Mouse (Mus musculus) midbrain, embryonic 15.5 days (tissue): ENCODE measurements around the gene Setd1a. TPM values are rescaled to one million over a fixed set of nuclear protein-coding genes. Genes with fewer than 3 reads are reported as not detected.
"Not testable (repeated sequence)": the region's sequence is repeated elsewhere in the genome, so short reads cannot be mapped to it uniquely, and the experiment has no call there.

Source experiments
- ATAC-seq: fragments of 200-750 bp; cut with Nextera tagmentation; replicated peaks from 2 replicates; pipeline ENCODE4 v1.8.0; 2017; ENCODE audit warnings: moderate TSS enrichment
- H3K27ac ChIP-seq: fragments of 300-500 bp; sonication (generic); 2 replicates; pipeline ENCODE4 v1.5.1; 2015; ENCODE audit warnings: mild to moderate bottlenecking, inconsistent platforms
- H3K27me3 ChIP-seq: fragments of 300-500 bp; sonication (generic); replicated peaks from 2 replicates; pipeline ENCODE4 v1.6.1; 2015; ENCODE audit warnings: inconsistent platforms
- H3K36me3 ChIP-seq: fragments of 300-500 bp; sonication (generic); replicated peaks from 2 replicates; pipeline ENCODE4 v1.6.1; 2015; ENCODE audit warnings: inconsistent platforms
- H3K4me1 ChIP-seq: fragments of 300-500 bp; sonication (generic); 2 replicates; pipeline ENCODE4 v1.6.1; 2015; ENCODE audit warnings: inconsistent platforms
- H3K4me2 ChIP-seq: fragments of 300-500 bp; sonication (generic); 2 replicates; pipeline ENCODE4 v1.6.1; 2015; ENCODE audit warnings: inconsistent platforms, mild to moderate bottlenecking, moderate library complexity
- H3K4me3 ChIP-seq: fragments of 300-500 bp; sonication (generic); 2 replicates; pipeline ENCODE4 v1.5.1; 2015; ENCODE audit warnings: mild to moderate bottlenecking, inconsistent platforms
- H3K9ac ChIP-seq: fragments of 300-500 bp; sonication (generic); 2 replicates; pipeline ENCODE4 v1.6.1; 2015; ENCODE audit warnings: mild to moderate bottlenecking, inconsistent platforms
- H3K9me3 ChIP-seq: fragments of 300-500 bp; sonication (generic); 2 replicates; pipeline ENCODE4 v1.6.1; 2016; ENCODE audit warnings: inconsistent platforms
- WGBS: fragments of 180-500 bp; shearing (Covaris S2); methylation state at CpG from one replicate; pipeline ENCODE4 v1.1.7; 2015; ENCODE audit warnings: mixed read lengths; 5-methylcytosine and 5-hydroxymethylcytosine counted together
- polyA plus RNA-seq: library from polyadenylated mRNA; unstranded; fragments of >200 nt; fragmentation: Nextera tagmentation; extraction: Ambion mirVana; gene quantifications from 2 replicates; pipeline ENCODE4 v1.2.1, GENCODE M21; 2015

Setd1a gene
- polyA plus RNA-seq, 1 experiment from 2014 or later, result 21.6 TPM

DNA sequence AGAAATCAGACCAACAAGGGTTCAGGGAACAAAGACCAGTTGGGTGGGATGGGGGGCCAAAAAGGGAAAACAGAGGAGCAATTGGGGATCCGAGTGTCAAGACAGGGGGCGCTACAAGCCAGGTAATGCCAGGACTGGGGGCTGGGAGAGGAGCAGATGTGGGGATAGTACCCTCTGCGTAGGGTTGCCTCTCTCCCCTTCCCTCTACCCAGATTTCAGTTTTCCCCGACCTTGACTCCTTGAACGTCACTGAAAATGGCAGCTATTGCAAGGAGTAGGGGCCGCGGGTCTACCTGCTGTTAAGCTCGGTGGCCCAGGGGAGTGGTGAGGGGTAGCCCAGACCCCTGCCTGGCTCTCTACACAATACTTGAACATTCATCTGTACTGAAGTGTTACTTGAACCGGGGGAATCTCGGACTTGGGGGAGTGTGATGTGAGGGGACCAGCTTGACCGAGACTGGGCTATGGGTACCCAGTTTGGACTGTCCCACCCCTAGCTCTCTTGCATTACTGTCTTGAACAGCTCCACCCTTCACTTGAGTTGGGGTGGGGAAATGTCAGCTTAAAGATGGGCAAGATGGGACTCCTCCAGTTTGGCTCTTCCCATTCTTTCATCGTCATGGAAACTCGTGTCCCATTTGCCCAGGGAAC lies 8.0 kb upstream of the Setd1a start:
- WGBS, result 43% methylated on average over 13 of the region's 13 CpGs
- H3K4me1 ChIP-seq, result peaks cover 29% of the 10 kb centered on the region
- no peaks in the 10 kb centered on the region for H3K9me3 ChIP-seq
- H3K4me3 ChIP-seq, result peak overlapping the region; percentile 39; the same call in 1 of the 2 replicates
- H3K4me2 ChIP-seq, result peak overlapping the region; percentile 68; the same call in 1 of the 2 replicates
- no peaks in the 10 kb centered on the region for H3K27me3 ChIP-seq
- ATAC-seq, result no peak; the same call in 1 of the 2 replicates
- H3K27ac ChIP-seq, result peak overlapping the region; percentile 27; the same call in 1 of the 2 replicates
- H3K9ac ChIP-seq, result no peak overlapping the region
- H3K36me3 ChIP-seq, result peaks cover 44% of the 10 kb centered on the region

DNA sequence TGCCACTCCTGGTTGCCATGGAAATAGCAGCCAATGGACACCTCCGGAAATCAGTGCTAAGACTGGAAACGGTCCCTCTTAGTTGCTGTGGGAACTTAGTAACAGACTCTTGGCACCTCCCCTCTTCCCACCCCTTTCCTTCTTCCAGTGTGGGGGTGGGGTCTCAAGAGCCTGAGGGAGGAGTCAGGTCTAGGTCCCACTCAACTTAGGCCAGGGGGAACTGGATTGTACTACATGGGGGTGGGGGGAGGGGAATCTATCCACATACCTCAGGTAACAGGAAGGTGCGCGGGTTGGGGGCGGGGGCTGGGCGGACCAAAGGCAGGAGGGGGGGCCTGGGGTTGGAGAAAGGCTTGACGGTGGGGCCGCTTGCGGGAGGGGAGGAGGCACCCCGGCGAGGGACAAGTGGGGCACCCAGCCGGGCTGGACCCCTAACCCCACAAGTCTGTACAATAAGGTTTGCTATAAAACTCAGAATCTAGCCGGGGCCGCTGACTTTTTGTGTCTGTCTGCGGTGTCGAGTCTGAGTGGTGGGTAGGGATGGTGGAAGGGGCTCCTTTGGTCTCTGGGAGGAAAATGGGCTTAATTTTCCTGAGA lies 7.4 kb upstream of the Setd1a start:
- H3K27ac ChIP-seq, result peak overlapping the region; percentile 57
- WGBS, result 3% methylated on average over 16 of the region's 16 CpGs
- no peaks in the 10 kb centered on the region for H3K9me3 ChIP-seq
- H3K4me3 ChIP-seq, result peak overlapping the region; percentile 39
- ATAC-seq, result peak; percentile 88
- H3K27me3 ChIP-seq, result no peaks in the 10 kb centered on the region
- H3K4me1 ChIP-seq, result peaks cover 29% of the 10 kb centered on the region
- H3K9ac ChIP-seq, result no peak overlapping the region
- peak overlapping the region; percentile 68 for H3K4me2 ChIP-seq
- peaks cover 38% of the 10 kb centered on the region for H3K36me3 ChIP-seq

DNA sequence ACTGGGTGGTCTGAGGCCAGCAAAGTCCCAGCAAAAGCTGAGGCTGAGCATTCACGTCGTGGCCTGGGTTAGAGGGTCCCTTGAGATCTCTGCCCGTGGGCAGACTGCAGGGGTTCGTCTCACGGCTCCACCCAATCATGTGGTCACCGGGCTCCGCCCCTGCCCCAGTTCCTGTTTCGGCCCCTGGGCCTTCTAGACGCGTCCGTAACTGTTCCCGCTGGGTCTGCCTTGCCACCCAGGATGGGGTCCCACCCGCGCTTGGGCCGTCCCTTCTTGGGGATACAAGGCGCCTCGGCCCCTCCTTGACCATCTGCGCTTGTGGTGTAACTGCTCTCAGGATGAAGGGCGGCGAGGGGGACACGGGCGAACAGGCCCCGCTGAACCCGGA lies 6.8 kb upstream of the Setd1a start, which contains the start of gene Orai3:
TSS of gene Orai3 (plus strand) at position 165 of the 388 bp plus-strand sequence.
- peaks cover 29% of the 10 kb centered on the region for H3K4me1 ChIP-seq
- ATAC-seq, result peak; percentile 51
- H3K4me3 ChIP-seq, result peak within 1 kb of the TSS; percentile 39
- H3K9me3 ChIP-seq, result no peaks in the 10 kb centered on the region
- peak within 1 kb of the TSS; percentile 44 for H3K9ac ChIP-seq
- H3K4me2 ChIP-seq, result peak within 1 kb of the TSS; percentile 68
- under 1% methylated on average over 23 of the region's 24 CpGs for WGBS
- peaks cover 32% of the 10 kb centered on the region for H3K36me3 ChIP-seq
- H3K27me3 ChIP-seq, result no peaks in the 10 kb centered on the region
- H3K27ac ChIP-seq, result peak within 1 kb of the TSS; percentile 57

DNA sequence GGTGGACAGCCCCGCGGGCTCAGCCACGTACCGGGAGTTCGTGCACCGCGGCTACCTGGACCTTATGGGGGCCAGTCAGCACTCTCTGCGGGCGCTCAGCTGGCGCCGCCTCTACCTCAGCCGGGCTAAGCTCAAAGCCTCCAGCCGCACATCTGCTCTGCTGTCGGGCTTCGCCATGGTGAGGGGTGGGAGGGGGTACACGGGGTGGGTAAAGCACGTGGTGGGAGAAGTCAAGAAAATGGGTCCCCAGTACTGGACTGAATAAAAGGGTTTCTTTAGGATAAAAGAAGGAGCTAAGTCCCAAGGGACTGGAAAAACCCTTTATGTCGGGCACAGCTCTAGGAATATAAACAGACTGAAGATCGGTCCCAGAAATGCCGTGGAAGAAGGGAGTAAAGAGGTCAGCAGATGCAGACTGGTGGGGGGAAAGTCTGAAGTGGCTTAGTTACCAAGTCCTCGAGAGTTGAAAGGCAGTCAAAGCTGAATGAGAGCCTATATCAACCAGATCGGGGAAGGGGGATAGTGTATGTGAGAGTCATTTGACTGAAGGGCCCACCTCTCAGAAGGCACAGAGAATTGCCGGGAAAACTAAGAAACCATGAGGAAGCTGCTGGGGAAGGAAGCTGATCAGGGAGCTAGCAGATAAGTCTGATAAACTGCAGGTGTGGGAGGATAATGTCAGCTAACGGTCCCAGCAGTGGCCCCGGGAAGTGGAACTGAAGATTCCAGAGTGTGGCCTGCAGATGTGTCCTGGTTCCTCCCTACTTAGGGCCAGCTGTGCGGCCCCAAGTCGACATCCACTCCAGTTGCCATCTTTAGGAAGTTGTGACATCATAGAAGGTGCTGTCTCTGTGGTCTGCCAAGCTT lies 6.2 kb upstream of the Setd1a start:
- Histone ChIP-seq H3K27ac (peak overlapping the region; percentile 57), H3K4me2 (peak overlapping the region; percentile 68), H3K9me3 (no peaks in the 10 kb centered on the region), H3K9ac (peak overlapping the region; percentile 44), H3K4me1 (peaks cover 29% of the 10 kb centered on the region), H3K27me3 (no peaks in the 10 kb centered on the region), H3K36me3 (peaks cover 26% of the 10 kb centered on the region), H3K4me3 (peak overlapping the region; percentile 39)
- 6% methylated on average over 27 of the region's 27 CpGs for WGBS
- ATAC-seq, result peak; percentile 30

DNA sequence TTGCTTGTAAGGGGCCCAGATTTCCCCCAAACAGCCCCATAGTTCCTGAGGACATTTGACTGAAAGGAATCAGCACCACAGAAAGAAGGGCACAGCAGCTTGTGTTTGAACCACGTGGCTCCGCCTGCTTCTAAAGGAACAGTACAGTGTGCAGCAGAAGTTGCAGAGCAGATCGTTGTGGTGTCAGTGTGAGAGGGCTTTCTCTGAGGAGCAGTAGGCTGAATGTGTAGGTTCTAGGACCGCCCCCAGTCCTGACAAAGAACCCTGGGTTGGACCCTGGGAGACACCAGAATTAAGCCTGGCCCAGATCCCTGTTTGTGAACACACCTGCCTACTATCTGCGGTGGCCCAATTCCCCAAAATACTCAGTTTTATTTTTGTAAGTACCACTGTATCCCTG lies 5.2 kb upstream of the Setd1a start:
- Histone ChIP-seq H3K9me3 (no peaks in the 10 kb centered on the region), H3K9ac (no peak overlapping the region), H3K27ac (no peak overlapping the region), H3K4me1 (peaks cover 32% of the 10 kb centered on the region), H3K4me3 (no peak overlapping the region), H3K4me2 (no peak overlapping the region), H3K36me3 (peaks cover 16% of the 10 kb centered on the region; the same call in 1 of the 2 replicates), H3K27me3 (no peaks in the 10 kb centered on the region)
- ATAC-seq, result no peak
- WGBS, result 75% methylated on average over 5 of the region's 5 CpGs

DNA sequence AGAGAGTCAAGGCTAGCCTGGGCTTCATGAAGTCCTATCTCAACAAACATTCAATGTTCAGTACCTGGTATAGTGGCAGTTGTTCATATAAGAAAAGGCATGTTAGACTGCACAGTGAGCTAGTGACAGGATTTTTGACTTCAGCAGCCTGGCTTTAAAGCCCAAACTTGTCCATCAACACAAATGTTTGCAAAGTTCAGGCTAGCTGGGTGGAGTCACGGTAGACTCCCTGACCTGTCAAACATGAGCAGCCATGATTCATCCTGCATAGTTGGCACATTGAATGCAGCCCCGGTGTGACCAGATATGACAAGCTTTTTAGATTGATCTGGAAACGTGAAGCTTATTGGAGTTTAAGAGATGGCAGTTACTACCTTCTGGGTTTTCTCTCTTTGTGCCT lies 4.4 kb upstream of the Setd1a start:
- Histone ChIP-seq H3K9ac (no peak overlapping the region), H3K36me3 (peaks cover 9% of the 10 kb centered on the region; the same call in 1 of the 2 replicates), H3K4me3 (no peak overlapping the region), H3K4me2 (no peak overlapping the region), H3K27ac (no peak overlapping the region), H3K27me3 (no peaks in the 10 kb centered on the region), H3K4me1 (peaks cover 32% of the 10 kb centered on the region), H3K9me3 (no peaks in the 10 kb centered on the region)
- ATAC-seq, result no peak
- WGBS, result 85% methylated on average over 3 of the region's 3 CpGs

DNA sequence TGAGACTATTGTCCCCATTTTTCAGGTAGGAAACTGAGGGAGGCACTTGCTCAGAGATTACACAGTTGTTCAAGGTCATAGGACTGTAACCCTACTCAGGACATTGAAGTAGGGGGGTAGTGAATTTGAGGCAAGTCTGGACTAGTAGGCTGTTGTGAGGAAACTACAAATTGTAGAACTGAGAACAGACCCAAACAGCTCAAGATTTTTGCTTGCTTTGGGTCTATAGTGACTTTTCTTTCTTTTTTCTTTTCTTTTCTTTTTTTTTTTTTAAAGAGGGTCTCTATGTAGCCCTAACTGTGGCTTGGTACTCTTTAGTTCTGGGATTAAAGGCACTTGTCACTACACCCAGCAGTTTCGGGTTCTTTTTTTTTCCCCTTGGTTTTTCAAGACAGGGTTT lies 3.9 kb upstream of the Setd1a start:
- no peak overlapping the region for H3K9ac ChIP-seq
- H3K4me3 ChIP-seq, result no peak overlapping the region
- peaks cover 32% of the 10 kb centered on the region for H3K4me1 ChIP-seq
- WGBS, result 97% methylated on average over 1 of the region's 1 CpGs
- no peak for ATAC-seq
- H3K36me3 ChIP-seq, result peaks cover 5% of the 10 kb centered on the region; the same call in 1 of the 2 replicates
- no peak overlapping the region for H3K4me2 ChIP-seq
- no peaks in the 10 kb centered on the region for H3K27me3 ChIP-seq
- H3K27ac ChIP-seq, result no peak overlapping the region
- no peaks in the 10 kb centered on the region for H3K9me3 ChIP-seq

DNA sequence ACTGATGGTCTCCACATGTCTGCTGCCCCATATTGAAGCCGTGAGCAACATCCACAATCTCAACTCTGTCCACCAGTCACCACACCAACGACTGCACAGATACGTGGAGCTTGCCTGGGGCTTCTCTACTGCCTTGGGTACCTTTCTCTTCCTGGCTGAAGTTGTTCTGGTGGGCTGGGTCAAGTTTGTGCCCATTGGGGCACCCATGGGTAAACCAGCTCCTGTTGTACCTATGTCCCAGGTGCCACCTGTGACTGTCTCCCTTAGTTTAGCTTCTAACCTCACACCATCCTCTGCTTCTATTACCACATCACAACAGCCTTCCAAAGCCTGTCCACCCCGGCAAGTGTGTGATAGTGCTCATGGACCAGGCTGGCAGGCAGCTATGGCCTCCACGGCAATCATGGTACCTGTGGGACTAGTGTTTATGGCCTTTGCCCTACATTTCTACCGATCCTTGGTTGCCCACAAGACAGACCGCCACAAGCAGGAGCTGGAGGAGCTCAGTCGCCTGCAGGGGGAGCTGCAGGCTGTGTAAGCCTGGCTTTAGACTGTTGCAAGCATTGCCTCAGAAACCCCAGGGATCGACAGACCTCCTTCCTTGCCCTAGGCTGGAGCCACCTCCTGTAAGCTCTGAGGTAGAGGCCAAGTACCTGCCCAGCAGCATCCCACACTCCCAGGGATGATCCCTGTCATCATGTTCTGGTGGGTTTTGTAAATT lies 2.6 kb upstream of the Setd1a start:
- WGBS, result 44% methylated on average over 9 of the region's 9 CpGs
- ATAC-seq, result no peak
- no peak overlapping the region for H3K4me2 ChIP-seq
- H3K4me3 ChIP-seq, result no peak overlapping the region
- H3K27me3 ChIP-seq, result no peaks in the 10 kb centered on the region
- H3K9ac ChIP-seq, result no peak overlapping the region
- peaks cover 36% of the 10 kb centered on the region for H3K4me1 ChIP-seq
- no peak overlapping the region for H3K27ac ChIP-seq
- H3K9me3 ChIP-seq, result no peaks in the 10 kb centered on the region
- H3K36me3 ChIP-seq, result no peaks in the 10 kb centered on the region

DNA sequence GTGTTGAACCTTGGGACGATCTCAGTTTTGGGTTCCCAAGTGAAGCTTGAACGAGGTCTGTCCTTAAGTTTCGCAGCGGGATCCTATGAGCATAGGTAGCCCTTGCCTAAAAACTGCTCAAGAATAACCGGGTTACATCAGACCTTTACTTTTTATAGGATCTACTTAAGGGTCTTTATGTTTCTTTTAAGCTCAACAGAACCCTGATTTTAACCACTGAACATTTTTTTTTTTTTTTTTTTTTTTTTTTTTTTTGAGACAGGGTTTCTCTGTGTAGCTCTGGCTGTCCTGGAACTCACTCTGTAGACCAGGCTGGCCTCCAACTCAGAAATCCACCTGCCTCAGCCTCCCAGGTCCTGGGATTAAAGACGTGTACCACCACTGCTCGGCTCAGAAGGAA lies 633 bp upstream of the Setd1a start:
- not testable (repeated sequence) for H3K36me3 ChIP-seq, H3K9me3 ChIP-seq, H3K27me3 ChIP-seq, ATAC-seq
- H3K4me3 ChIP-seq, result peak overlapping the region; percentile 80
- H3K9ac ChIP-seq, result peak overlapping the region; percentile 79
- peaks cover 18% of the 10 kb centered on the region for H3K4me1 ChIP-seq
- peak overlapping the region; percentile 61 for H3K4me2 ChIP-seq
- peak overlapping the region; percentile 98 for H3K27ac ChIP-seq
- WGBS, result 73% methylated on average over 7 of the region's 7 CpGs

DNA sequence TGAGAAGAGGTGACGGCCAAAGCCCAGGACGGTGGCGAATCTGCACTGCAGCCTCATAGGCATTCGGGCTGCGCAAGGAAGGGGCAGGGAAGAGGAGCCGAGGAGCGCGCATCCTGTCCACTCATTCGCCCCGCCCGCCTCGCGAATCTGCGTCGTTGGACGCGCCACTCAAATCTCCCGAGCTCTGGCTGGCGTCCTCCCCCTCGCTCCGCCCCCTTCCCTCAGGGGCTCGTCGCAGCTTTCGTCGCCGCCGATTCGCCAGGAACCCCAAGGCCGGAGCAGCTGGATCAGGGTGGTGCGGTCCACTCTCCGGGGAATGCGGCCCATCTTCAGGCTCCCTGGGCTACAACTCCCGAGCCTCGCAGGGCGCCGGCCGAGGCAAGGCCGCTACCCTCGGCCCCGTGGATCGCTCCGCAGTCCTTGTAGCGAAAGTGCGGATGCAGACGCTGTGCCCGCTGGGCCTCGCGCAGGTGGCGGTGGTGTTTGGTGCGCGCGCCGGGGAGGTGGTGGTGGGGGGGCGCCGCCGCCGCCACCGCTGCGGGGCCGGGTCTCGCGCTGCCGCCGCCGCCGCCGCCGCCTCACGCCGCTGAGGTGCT lies 506 bp downstream of the Setd1a start:
- Histone ChIP-seq H3K4me3 (peak overlapping the region; percentile 80), H3K27ac (peak overlapping the region; percentile 98), H3K9me3 (no peaks in the 10 kb centered on the region), H3K36me3 (peaks cover 16% of the 10 kb centered on the region; the same call in 1 of the 2 replicates), H3K4me1 (peaks cover 14% of the 10 kb centered on the region), H3K9ac (peak overlapping the region; percentile 79), H3K4me2 (peak overlapping the region; percentile 61), H3K27me3 (no peaks in the 10 kb centered on the region)
- peak; percentile 94 for ATAC-seq
- under 1% methylated on average over 68 of the region's 70 CpGs for WGBS

DNA sequence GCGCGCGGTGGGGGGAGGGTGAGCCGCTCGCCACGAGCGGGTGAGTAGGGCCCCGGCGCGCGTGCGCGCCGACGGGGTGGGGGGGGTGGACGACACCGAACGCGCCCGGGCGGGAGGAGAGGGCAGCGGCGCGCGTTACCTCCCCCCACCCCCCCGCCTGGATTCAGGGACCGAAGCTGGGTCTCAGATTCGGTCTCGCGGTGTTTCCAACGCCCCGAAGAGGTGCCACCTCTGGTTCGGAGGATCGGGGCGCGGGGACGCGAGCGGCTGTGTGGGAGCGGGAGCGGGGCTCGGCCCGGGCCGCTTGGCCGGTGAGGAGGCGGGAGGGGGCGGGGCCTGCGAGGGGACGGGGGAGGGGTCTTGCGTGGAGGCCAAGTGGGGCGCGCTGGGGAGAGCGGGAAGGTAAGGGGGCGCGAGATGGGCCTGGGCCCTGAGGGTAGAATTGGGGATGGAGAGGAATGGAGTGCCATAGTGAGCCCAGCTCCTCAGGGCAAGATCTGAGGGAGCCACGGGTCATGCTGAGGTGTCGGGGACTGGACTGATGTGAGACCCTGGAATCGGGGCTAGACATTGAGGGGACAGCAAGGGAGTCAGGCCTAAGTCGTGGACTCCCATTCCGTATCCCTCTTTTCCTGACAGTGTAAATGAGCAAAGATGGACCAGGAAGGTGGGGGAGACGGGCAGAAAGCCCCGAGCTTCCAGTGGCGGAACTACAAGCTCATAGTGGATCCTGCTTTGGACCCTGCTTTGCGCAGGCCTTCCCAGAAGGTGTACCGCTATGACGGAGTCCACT lies 1.2 kb downstream of the Setd1a start:
- Histone ChIP-seq H3K4me1 (peaks cover 14% of the 10 kb centered on the region), H3K27ac (peak overlapping the region; percentile 98), H3K36me3 (peaks cover 23% of the 10 kb centered on the region; the same call in 1 of the 2 replicates), H3K9ac (peak overlapping the region; percentile 79), H3K4me2 (peak overlapping the region; percentile 61), H3K27me3 (no peaks in the 10 kb centered on the region), H3K9me3 (no peaks in the 10 kb centered on the region), H3K4me3 (peak overlapping the region; percentile 80)
- WGBS, result 2% methylated on average over 59 of the region's 66 CpGs
- ATAC-seq, result peak; percentile 44
